Mouse (Mus musculus) limb, embryonic 11.5 days (tissue): ENCODE results near the gene Gm10073. TPM values are rescaled to one million over a fixed set of nuclear protein-coding genes. Genes with fewer than 3 reads are reported as not detected.

Source experiments
- polyA plus RNA-seq: library from polyadenylated mRNA; unstranded; fragments of >200 nt; fragmentation: Nextera tagmentation; extraction: Ambion mirVana; gene quantifications from 2 replicates; pipeline ENCODE4 v1.2.1, GENCODE M21; 2014

Gene Gm10073
- polyA plus RNA-seq, 1 experiment from 2014 or later, result 4.4 TPM

Other genes starting within 250 kb of the Gm10073 start
- 0.30 and 0.49 TPM in 2 replicates for gene Smpd3, start 235.5 kb downstream of the Gm10073 start, polyA plus RNA-seq
- 29.1 and 29.9 TPM in 2 replicates for gene Zfp90, start 158.1 kb downstream of the Gm10073 start, polyA plus RNA-seq
- gene 6030452D12Rik, start 72.9 kb downstream of the Gm10073 start, polyA plus RNA-seq, result not detected in 2 replicates
- gene Cdh3, start 62.6 kb downstream of the Gm10073 start, polyA plus RNA-seq, result 28.5 and 40.7 TPM in 2 replicates
- 11.5 and 15.4 TPM in 2 replicates for gene Cdh1, start 29.9 kb upstream of the Gm10073 start, polyA plus RNA-seq
- 10.0 and 10.5 TPM in 2 replicates for gene Tango6, start 109.6 kb upstream of the Gm10073 start, polyA plus RNA-seq